Mouse (Mus musculus) olfactory bulb, adult 2 months (tissue): ENCODE measurements around the gene Fnip1.

ENCODE experiments used
- CTCF ChIP-seq: fragments of 200-500 bp; IDR thresholded peaks from 2 replicates; pipeline ENCODE4 v1.5.1; 2012; ENCODE audit warnings: low read depth, mild to moderate bottlenecking, low read length, moderate library complexity; ENCODE audit not compliant: insufficient read depth
- POLR2A ChIP-seq: fragments of 200-500 bp; IDR thresholded peaks from 2 replicates; pipeline ENCODE4 v1.6.1; 2012; ENCODE audit warnings: mild to moderate bottlenecking, low read depth, low read length, moderate library complexity; ENCODE audit not compliant: insufficient read depth

DNA sequence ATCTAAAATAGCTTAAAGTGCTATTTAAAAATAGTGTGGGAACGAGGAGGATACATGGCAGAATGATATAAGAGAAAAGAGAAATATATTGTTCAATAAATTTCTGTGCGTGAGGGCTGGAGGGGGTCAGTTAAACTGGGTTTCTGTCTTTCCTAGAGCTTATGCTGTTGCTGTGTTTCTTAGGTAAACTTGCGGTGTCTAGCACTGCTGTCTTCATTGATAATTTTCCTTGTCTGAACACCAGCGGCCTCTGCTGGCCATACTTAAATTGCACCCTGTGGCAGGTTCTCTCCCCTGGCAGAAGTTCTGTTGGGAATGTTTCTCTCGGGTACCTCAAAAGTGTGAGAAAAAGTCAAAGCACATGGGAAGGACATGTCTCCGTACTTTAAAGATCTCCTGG, 96.9 kb downstream of the Fnip1 start:
- TF ChIP-seq POLR2A: no peak
- no peak for TF ChIP-seq CTCF
